Mouse (Mus musculus) stomach, postnatal 0 days (tissue): ENCODE data around the gene Hspg2. TPM values are rescaled to one million over a fixed set of nuclear protein-coding genes. Genes with fewer than 3 reads are reported as not detected.
"Not testable (repeated sequence)": the region's sequence is repeated elsewhere in the genome, so short reads cannot be mapped to it uniquely, and the experiment has no call there.

Experiments
- ATAC-seq: fragments of 200-750 bp; cut with Nextera tagmentation; 2 replicates; pipeline ENCODE4 v1.8.0; 2017; ENCODE audit not compliant: low FRiP score, low TSS enrichment
- DNase-seq: peaks from one replicate; pipeline ENCODE4 v3.0.0-alpha.2; 2016; ENCODE audit warnings: low spot score
- H3K27ac ChIP-seq: fragments of 300-500 bp; sonication (generic); replicated peaks from 2 replicates; pipeline ENCODE4 v1.5.1; 2014; ENCODE audit warnings: mild to moderate bottlenecking, control low read depth
- H3K27me3 ChIP-seq: fragments of 300-500 bp; sonication (generic); 2 replicates; pipeline ENCODE4 v1.6.1; 2014; ENCODE audit warnings: low read length; ENCODE audit not compliant: control insufficient read depth, insufficient read depth
- H3K36me3 ChIP-seq: fragments of 300-500 bp; sonication (generic); 2 replicates; pipeline ENCODE4 v1.6.1; 2014; ENCODE audit warnings: low read length, mixed read lengths; ENCODE audit not compliant: control insufficient read depth, insufficient read depth
- H3K4me1 ChIP-seq: fragments of 300-500 bp; sonication (generic); replicated peaks from 2 replicates; pipeline ENCODE4 v1.6.1; 2014; ENCODE audit warnings: antibody characterized with exemption; ENCODE audit not compliant: control insufficient read depth, insufficient read depth
- H3K4me2 ChIP-seq: fragments of 300-500 bp; sonication (generic); replicated peaks from 2 replicates; pipeline ENCODE4 v1.6.1; 2014; ENCODE audit warnings: low read depth, mild to moderate bottlenecking, control low read depth, moderate library complexity
- H3K4me3 ChIP-seq: fragments of 300-500 bp; sonication (generic); 2 replicates; pipeline ENCODE4 v1.5.1; 2014; ENCODE audit warnings: low read depth, low read length, control low read depth
- H3K9ac ChIP-seq: fragments of 300-500 bp; sonication (generic); 2 replicates; pipeline ENCODE4 v1.6.1; 2014; ENCODE audit warnings: mild to moderate bottlenecking, low read length, control low read depth, mixed read lengths
- H3K9me3 ChIP-seq: fragments of 300-500 bp; sonication (generic); 2 replicates; pipeline ENCODE4 v1.6.1; 2016; ENCODE audit warnings: low read length; ENCODE audit not compliant: control insufficient read depth
- CTCF ChIP-seq: IDR thresholded peaks from 2 replicates; pipeline ENCODE4 v1.5.1; 2016; ENCODE audit warnings: antibody characterized with exemption, low read depth, mild to moderate bottlenecking, moderate library complexity
- EP300 ChIP-seq: optimal IDR thresholded peaks from 2 replicates; pipeline ENCODE3; 2016; ENCODE audit warnings: antibody characterized with exemption
- WGBS: fragments of 180-500 bp; shearing (Covaris S2); extraction: QIAGEN DNeasy Blood & Tissue Kit; methylation state at CpG from one replicate; pipeline ENCODE4 v1.1.7; 2014; 5-methylcytosine and 5-hydroxymethylcytosine counted together
- polyA plus RNA-seq: library from polyadenylated mRNA; unstranded; fragments of >200 nt; fragmentation: Nextera tagmentation; extraction: Ambion mirVana; gene quantifications from 2 replicates; pipeline ENCODE4 v1.2.1, GENCODE M21; 2015

Gene Hspg2
- polyA plus RNA-seq, 1 experiment from 2014 or later, result 16.0 TPM

DNA sequence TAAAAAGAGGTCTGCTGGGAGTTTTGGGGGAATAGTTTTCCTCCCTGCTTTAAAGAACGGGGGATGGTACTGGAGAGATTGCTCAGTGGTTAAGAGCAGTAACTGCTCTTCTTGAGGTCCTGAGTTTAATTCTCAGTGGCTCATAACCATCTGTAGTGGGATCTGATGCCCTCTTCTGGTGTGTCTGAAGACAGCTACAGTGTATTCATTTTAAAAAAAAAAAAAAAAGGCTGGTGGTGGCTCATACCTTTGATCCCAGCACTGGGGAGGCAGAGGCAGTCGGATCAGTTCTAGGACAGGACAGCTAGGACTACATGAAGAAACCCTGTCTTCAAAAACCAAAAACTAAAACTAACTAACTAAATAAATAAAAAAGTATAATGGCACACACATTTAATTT, 111.7 kb downstream of the Hspg2 start:
- H3K27ac ChIP-seq, result no peak overlapping the region
- WGBS, result 65% methylated on average over 2 of the region's 2 CpGs

DNA sequence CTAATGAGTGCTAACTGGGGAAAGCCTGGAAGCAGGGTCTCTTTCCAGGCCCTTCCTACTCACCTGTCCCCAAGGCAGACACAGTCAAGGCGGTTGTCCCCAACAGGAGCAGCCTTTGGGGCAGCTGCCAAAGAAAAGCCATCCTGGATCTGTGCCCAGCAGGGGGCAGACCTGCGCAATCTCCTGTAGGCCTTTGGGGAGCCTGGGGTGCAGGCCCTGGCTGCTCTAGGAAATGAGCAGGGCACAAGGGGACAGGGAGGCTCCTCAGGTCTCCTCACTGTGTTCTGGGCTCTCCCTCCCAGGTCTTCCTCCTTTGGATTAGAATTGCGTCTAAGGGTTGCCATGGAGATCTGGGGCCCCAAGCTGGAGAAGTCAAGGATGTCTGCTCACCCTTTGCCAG, 113.2 kb downstream of the Hspg2 start:
- no peak for ATAC-seq
- Histone ChIP-seq H3K27ac (no peak overlapping the region), H3K9ac (no peak overlapping the region), H3K27me3 (no peaks in the 10 kb centered on the region; the same call in 1 of the 2 replicates), H3K4me2 (no peak overlapping the region), H3K4me3 (no peak overlapping the region), H3K36me3 (no peaks in the 10 kb centered on the region), H3K9me3 (no peaks in the 10 kb centered on the region), H3K4me1 (no peaks in the 10 kb centered on the region)
- peak; percentile 40 for DNase-seq
- 46% methylated on average over 3 of the region's 3 CpGs for WGBS
- TF ChIP-seq CTCF, result peak; percentile 57
- no peak for TF ChIP-seq EP300

More for the DNA sequence above, 111.7 kb downstream of the Hspg2 start:
- no peaks in the 10 kb centered on the region for H3K9me3 ChIP-seq
- H3K4me1 ChIP-seq, result no peaks in the 10 kb centered on the region
- DNase-seq, result no peak
- TF ChIP-seq EP300 (no peak), CTCF (no peak)
- H3K9ac ChIP-seq, result no peak overlapping the region
- no peak for ATAC-seq
- H3K36me3 ChIP-seq, result no peaks in the 10 kb centered on the region
- no peak overlapping the region for H3K4me2 ChIP-seq
- no peaks in the 10 kb centered on the region; the same call in 1 of the 2 replicates for H3K27me3 ChIP-seq
- no peak overlapping the region for H3K4me3 ChIP-seq

DNA sequence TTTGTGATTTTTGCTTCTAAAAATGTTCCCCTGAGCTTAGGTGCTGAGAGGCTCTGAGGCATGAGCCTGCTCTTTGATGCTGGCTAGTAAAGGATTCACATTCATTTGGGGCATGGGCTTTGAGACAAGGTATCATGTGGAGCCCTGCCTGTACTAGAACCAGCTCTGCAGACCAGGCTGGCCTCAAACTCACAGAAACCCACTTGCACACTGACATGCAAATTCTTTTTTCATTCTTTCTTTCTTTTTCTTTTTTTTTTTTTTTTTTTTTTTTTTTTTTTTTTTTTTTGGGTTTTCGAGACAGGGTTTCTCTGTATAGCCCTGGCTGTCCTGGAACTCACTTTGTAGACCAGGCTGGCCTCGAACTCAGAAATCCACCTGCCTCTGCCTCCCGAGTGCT, 120.5 kb downstream of the Hspg2 start:
- H3K27me3 ChIP-seq, H3K4me1 ChIP-seq, H3K27ac ChIP-seq, H3K9ac ChIP-seq, H3K4me2 ChIP-seq, H3K9me3 ChIP-seq, ATAC-seq, H3K4me3 ChIP-seq, DNase-seq, H3K36me3 ChIP-seq: not testable (repeated sequence)
- WGBS, result 94% methylated on average over 1 of the region's 3 CpGs

DNA sequence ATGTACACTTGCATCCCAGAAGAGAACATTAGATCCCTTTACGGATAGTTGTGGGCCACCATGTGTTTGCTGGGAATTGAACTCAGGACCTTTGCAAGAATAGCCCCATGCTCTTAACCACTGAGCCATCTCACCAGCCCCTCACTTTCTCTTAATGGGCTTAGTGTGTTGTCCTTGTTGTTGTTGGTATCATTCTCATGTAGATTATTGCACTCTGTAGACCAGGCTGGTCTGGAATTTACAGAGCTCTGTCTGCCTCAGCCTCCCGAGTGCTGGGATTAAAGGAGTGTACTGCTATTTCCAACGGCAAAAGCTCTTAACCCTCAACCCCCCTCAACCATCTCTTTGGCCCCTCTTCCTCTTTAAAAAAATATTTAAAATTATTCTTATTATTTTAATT, 121.0 kb downstream of the Hspg2 start:
- Histone ChIP-seq H3K9me3 (no peaks in the 10 kb centered on the region), H3K9ac (no peak overlapping the region)
- 79% methylated on average over 3 of the region's 3 CpGs for WGBS

DNA sequence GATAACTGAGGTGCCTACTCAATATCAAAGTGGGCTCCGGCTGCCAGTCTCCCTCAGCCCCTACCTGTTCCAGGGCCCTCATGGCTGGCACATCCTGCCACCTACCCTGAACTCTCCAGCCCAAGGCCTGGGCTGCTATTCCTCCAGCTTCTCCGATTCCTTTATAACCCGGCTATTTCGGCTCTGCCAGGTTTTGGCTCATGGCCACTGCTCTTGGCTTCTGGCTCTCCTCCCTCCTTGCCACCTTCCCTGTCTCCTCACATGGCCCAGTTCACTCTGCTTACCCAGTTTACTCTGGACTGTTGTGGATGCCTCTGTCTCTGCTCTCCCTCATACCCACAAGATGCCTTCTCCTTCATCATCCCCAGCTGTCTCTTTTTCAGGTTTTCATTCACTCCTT, 122.4 kb downstream of the Hspg2 start:
- Histone ChIP-seq H3K4me1 (no peaks in the 10 kb centered on the region), H3K9ac (no peak overlapping the region), H3K4me3 (no peak overlapping the region), H3K27me3 (no peaks in the 10 kb centered on the region), H3K9me3 (no peaks in the 10 kb centered on the region), H3K4me2 (no peak overlapping the region), H3K36me3 (no peaks in the 10 kb centered on the region), H3K27ac (no peak overlapping the region)
- 91% methylated on average over 4 of the region's 4 CpGs for WGBS
- DNase-seq, result no peak
- ATAC-seq, result no peak
- TF ChIP-seq CTCF (no peak), EP300 (no peak)

More for the DNA sequence above, 121.0 kb downstream of the Hspg2 start:
- TF ChIP-seq CTCF, result no peak
- TF ChIP-seq EP300, result no peak
- H3K27me3 ChIP-seq, result no peaks in the 10 kb centered on the region
- H3K27ac ChIP-seq, result no peak overlapping the region
- H3K36me3 ChIP-seq, result no peaks in the 10 kb centered on the region
- DNase-seq (no peak), ATAC-seq (no peak)
- no peak overlapping the region for H3K4me2 ChIP-seq
- no peaks in the 10 kb centered on the region for H3K4me1 ChIP-seq
- no peak overlapping the region for H3K4me3 ChIP-seq

DNA sequence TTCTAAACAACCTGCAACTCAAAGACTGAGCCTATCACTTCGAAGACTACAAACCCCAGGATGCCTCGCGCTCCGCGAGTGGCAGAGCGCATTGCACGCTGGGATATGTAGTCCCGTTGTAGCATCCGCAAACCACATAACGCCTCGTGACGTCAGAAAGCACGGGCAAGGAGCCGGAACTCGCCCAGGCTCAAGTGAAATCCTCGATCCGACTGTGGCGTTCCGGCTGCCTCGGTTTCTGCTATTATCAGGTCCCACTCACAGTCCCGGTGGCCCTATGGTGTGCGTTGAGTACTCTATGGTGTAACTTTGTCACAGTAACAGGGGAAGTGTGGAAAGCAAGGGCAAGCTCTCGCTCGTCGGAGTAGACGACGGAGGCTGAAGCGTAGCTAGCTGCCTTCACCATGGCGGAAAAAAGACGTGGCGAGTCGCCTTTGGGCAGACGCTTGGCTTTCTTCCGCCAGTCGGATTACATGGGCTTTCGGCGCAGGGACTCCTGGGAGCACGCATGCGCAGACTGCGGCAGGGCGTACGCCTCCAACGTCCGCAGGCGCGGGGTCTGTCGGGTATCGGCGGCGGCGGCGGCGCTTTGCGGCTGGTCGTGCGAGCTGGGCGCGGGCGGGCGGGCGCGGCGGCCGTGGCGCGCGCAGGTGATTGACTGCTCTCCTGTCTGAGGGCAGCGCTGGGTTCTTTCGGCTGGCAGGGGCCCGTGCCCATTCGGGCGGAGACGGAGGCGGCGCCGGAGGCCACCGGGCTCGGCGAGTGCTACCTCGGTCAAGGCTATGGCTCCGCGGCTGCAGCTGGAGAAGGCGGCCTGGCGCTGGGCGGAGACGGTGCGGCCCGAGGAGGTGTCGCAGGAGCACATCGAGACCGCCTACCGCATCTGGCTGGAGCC, 125.3 kb downstream of the Hspg2 start, which contains the start of gene Usp48:
Usp48 (plus strand) TSS at position 155 of the 895 bp plus-strand sequence.
- Histone ChIP-seq H3K36me3 (no peaks in the 10 kb centered on the region), H3K27ac (peak within 1 kb of the TSS; percentile 100), H3K4me3 (peak within 1 kb of the TSS; percentile 93), H3K4me2 (peak within 1 kb of the TSS; percentile 65), H3K27me3 (no peaks in the 10 kb centered on the region), H3K9me3 (no peaks in the 10 kb centered on the region), H3K9ac (peak within 1 kb of the TSS; percentile 91), H3K4me1 (no peaks in the 10 kb centered on the region)
- ATAC-seq (peak; percentile 94), DNase-seq (peak; percentile 99)
- TF ChIP-seq CTCF, result no peak
- TF ChIP-seq EP300, result no peak
- WGBS, result under 1% methylated on average over 84 of the region's 92 CpGs
